Mouse (Mus musculus) midbrain, embryonic 11.5 days (tissue): ENCODE results near the gene Zfp747. TPM values are rescaled to one million over a fixed set of nuclear protein-coding genes. Genes with fewer than 3 reads are reported as not detected.
A peak's percentile ranks its signal among the peaks of the same experiment; 100 is the strongest.
"Not testable (repeated sequence)": the region's sequence is repeated elsewhere in the genome, so short reads cannot be mapped to it uniquely, and the experiment has no call there.

Source experiments
- ATAC-seq: fragments of 200-750 bp; cut with Nextera tagmentation; 2 replicates; pipeline ENCODE4 v1.8.0; 2017; ENCODE audit warnings: moderate TSS enrichment, moderate library complexity; ENCODE audit not compliant: low FRiP score
- DNase-seq: peaks from one replicate; pipeline ENCODE4 v3.0.0; 2015; ENCODE audit warnings: low spot score; ENCODE audit errors: missing footprints
- H3K27ac ChIP-seq: fragments of 300-500 bp; sonication (generic); 2 replicates; pipeline ENCODE4 v1.5.1; 2014; ENCODE audit warnings: low read depth, low read length
- H3K27me3 ChIP-seq: fragments of 300-500 bp; sonication (generic); 2 replicates; pipeline ENCODE4 v1.6.1; 2014; ENCODE audit warnings: mild to moderate bottlenecking, low read length, moderate library complexity, mixed read lengths; ENCODE audit not compliant: control insufficient read depth, insufficient read depth
- H3K36me3 ChIP-seq: fragments of 300-500 bp; sonication (generic); 2 replicates; pipeline ENCODE4 v1.6.1; 2014; ENCODE audit warnings: mild to moderate bottlenecking, low read length, moderate library complexity, mixed read lengths; ENCODE audit not compliant: control insufficient read depth, insufficient read depth
- H3K4me1 ChIP-seq: fragments of 300-500 bp; sonication (generic); 2 replicates; pipeline ENCODE4 v1.6.1; 2014; ENCODE audit warnings: low read length; ENCODE audit not compliant: control insufficient read depth, insufficient read depth
- H3K4me2 ChIP-seq: fragments of 300-500 bp; sonication (generic); 2 replicates; pipeline ENCODE4 v1.6.1; 2014; ENCODE audit warnings: mild to moderate bottlenecking, moderate library complexity
- H3K4me3 ChIP-seq: fragments of 300-500 bp; sonication (generic); 2 replicates; pipeline ENCODE4 v1.5.1; 2014; ENCODE audit warnings: low read depth, low read length
- H3K9ac ChIP-seq: fragments of 300-500 bp; sonication (generic); 2 replicates; pipeline ENCODE4 v1.6.1; 2014; ENCODE audit warnings: low read length
- H3K9me3 ChIP-seq: fragments of 300-500 bp; sonication (generic); 2 replicates; pipeline ENCODE4 v1.6.1; 2016; ENCODE audit warnings: low read length; ENCODE audit not compliant: control insufficient read depth
- WGBS: fragments of 180-500 bp; shearing (Covaris S2); extraction: QIAGEN DNeasy Blood & Tissue Kit; methylation state at CpG from one replicate; pipeline ENCODE4 v1.1.7; 2014; 5-methylcytosine and 5-hydroxymethylcytosine counted together
- polyA plus RNA-seq: library from polyadenylated mRNA; unstranded; fragments of >200 nt; fragmentation: Nextera tagmentation; extraction: Ambion mirVana; gene quantifications from 2 replicates; pipeline ENCODE4 v1.2.1, GENCODE M21; 2014

The Zfp747 gene
- polyA plus RNA-seq, 1 experiment from 2014 or later: 6.5 TPM

GRCm38 (mm10) chr7:127385560-127385959 is 9.7 kb upstream of the Zfp747 start:
- H3K36me3 ChIP-seq, H3K4me3 ChIP-seq, H3K27me3 ChIP-seq, ATAC-seq, H3K9me3 ChIP-seq, H3K27ac ChIP-seq, H3K4me1 ChIP-seq, H3K4me2 ChIP-seq, H3K9ac ChIP-seq: not testable (repeated sequence)
- WGBS: 91% methylated on average over 4 of the region's 4 CpGs
- peak; percentile 21 for DNase-seq

- H3K9me3 ChIP-seq: no peaks in the 10 kb centered on the region
- H3K4me3 ChIP-seq: no peak overlapping the region
- ATAC-seq: no peak
- H3K4me1 ChIP-seq: no peaks in the 10 kb centered on the region; the same call in 1 of the 2 replicates
- no peak overlapping the region for H3K9ac ChIP-seq
- DNase-seq: peak; percentile 14
- H3K36me3 ChIP-seq: no peaks in the 10 kb centered on the region
- H3K4me2 ChIP-seq: no peak overlapping the region
- WGBS: 73% methylated on average over 6 of the region's 6 CpGs
- no peaks in the 10 kb centered on the region for H3K27me3 ChIP-seq
- no peak overlapping the region for H3K27ac ChIP-seq
Measured at GRCm38 (mm10) chr7:127378310-127378921, 2.6 kb upstream of the Zfp747 start.

GRCm38 (mm10) chr7:127371870-127372269 is 4.0 kb downstream of the Zfp747 start:
- not testable (repeated sequence) for H3K27ac ChIP-seq, ATAC-seq, H3K4me3 ChIP-seq, H3K27me3 ChIP-seq, H3K4me2 ChIP-seq, H3K4me1 ChIP-seq, H3K36me3 ChIP-seq, H3K9ac ChIP-seq, DNase-seq, H3K9me3 ChIP-seq
- 78% methylated on average over 3 of the region's 3 CpGs for WGBS

GRCm38 (mm10) chr7:127371213-127371612 is 4.6 kb downstream of the Zfp747 start:
- ATAC-seq (no peak), DNase-seq (peak; percentile 39)
- Histone ChIP-seq H3K27ac (no peak overlapping the region), H3K9ac (no peak overlapping the region), H3K9me3 (no peaks in the 10 kb centered on the region), H3K36me3 (no peaks in the 10 kb centered on the region), H3K4me2 (no peak overlapping the region), H3K4me3 (no peak overlapping the region), H3K27me3 (no peaks in the 10 kb centered on the region), H3K4me1 (no peaks in the 10 kb centered on the region; the same call in 1 of the 2 replicates)
- WGBS: 79% methylated on average over 2 of the region's 2 CpGs

GRCm38 (mm10) chr7:127366249-127366648 is 9.6 kb downstream of the Zfp747 start:
- Histone ChIP-seq H3K36me3 (no peaks in the 10 kb centered on the region), H3K27ac (no peak overlapping the region), H3K4me2 (no peak overlapping the region), H3K27me3 (no peaks in the 10 kb centered on the region; the same call in 1 of the 2 replicates), H3K9ac (no peak overlapping the region), H3K4me1 (peaks cover 6% of the 10 kb centered on the region; the same call in 1 of the 2 replicates), H3K9me3 (no peaks in the 10 kb centered on the region), H3K4me3 (no peak overlapping the region)
- DNase-seq (peak; percentile 67), ATAC-seq (no peak)
- 94% methylated on average over 3 of the region's 3 CpGs for WGBS

- no peak overlapping the region for H3K27ac ChIP-seq
- ATAC-seq: no peak
- peaks cover 6% of the 10 kb centered on the region; the same call in 1 of the 2 replicates for H3K4me1 ChIP-seq
- H3K27me3 ChIP-seq: no peaks in the 10 kb centered on the region; the same call in 1 of the 2 replicates
- peak overlapping the region; percentile 37 for H3K4me3 ChIP-seq
- no peaks in the 10 kb centered on the region for H3K9me3 ChIP-seq
- no peaks in the 10 kb centered on the region for H3K36me3 ChIP-seq
- H3K4me2 ChIP-seq: peak overlapping the region; percentile 72
- H3K9ac ChIP-seq: peak overlapping the region; percentile 65
- DNase-seq: peak; percentile 85
- 47% methylated on average over 4 of the region's 4 CpGs for WGBS
Measured at GRCm38 (mm10) chr7:127364166-127364565, 11.7 kb downstream of the Zfp747 start.

GRCm38 (mm10) chr7:127363475-127363921 is 12.4 kb downstream of the Zfp747 start:
- Histone ChIP-seq H3K27me3 (no peaks in the 10 kb centered on the region; the same call in 1 of the 2 replicates), H3K9ac (peak overlapping the region; percentile 65), H3K9me3 (no peaks in the 10 kb centered on the region), H3K4me2 (peak overlapping the region; percentile 72), H3K36me3 (no peaks in the 10 kb centered on the region), H3K4me3 (peak overlapping the region; percentile 37), H3K4me1 (peaks cover 6% of the 10 kb centered on the region; the same call in 1 of the 2 replicates), H3K27ac (no peak overlapping the region)
- WGBS: 2% methylated on average over 24 of the region's 24 CpGs
- peak; percentile 46; the same call in 1 of the 2 replicates for ATAC-seq
- peak; percentile 95 for DNase-seq

- WGBS: 17% methylated on average over 13 of the region's 13 CpGs
- not testable (repeated sequence) for H3K4me3 ChIP-seq, H3K9ac ChIP-seq, H3K27me3 ChIP-seq, H3K27ac ChIP-seq, ATAC-seq, H3K4me1 ChIP-seq, H3K9me3 ChIP-seq, H3K36me3 ChIP-seq, H3K4me2 ChIP-seq
- peak; percentile 92 for DNase-seq
Measured at GRCm38 (mm10) chr7:127362418-127362817, 13.4 kb downstream of the Zfp747 start.

- no peak for ATAC-seq
- Histone ChIP-seq H3K36me3 (no peaks in the 10 kb centered on the region), H3K27me3 (no peaks in the 10 kb centered on the region; the same call in 1 of the 2 replicates), H3K4me1 (peaks cover 6% of the 10 kb centered on the region; the same call in 1 of the 2 replicates), H3K4me2 (no peak overlapping the region), H3K9me3 (no peaks in the 10 kb centered on the region), H3K9ac (no peak overlapping the region), H3K27ac (no peak overlapping the region), H3K4me3 (no peak overlapping the region)
- WGBS: 66% methylated on average over 13 of the region's 13 CpGs
- peak; percentile 60 for DNase-seq
Measured at GRCm38 (mm10) chr7:127361449-127361848, 14.4 kb downstream of the Zfp747 start.
